Mouse (Mus musculus) cerebellum, postnatal 25 days (tissue): Measurements from ENCODE around the gene Olfr859.
"Not testable (repeated sequence)": the region's sequence is repeated elsewhere in the genome, so short reads cannot be mapped to it uniquely, and the experiment has no call there.

Experiments used
- DNase-seq, 2 experiments: peaks; one replicate each; pipeline ENCODE4 v3.0.0; 2021; ENCODE audit warnings: mixed read lengths in 2 of 2

The Olfr859 gene

DNA sequence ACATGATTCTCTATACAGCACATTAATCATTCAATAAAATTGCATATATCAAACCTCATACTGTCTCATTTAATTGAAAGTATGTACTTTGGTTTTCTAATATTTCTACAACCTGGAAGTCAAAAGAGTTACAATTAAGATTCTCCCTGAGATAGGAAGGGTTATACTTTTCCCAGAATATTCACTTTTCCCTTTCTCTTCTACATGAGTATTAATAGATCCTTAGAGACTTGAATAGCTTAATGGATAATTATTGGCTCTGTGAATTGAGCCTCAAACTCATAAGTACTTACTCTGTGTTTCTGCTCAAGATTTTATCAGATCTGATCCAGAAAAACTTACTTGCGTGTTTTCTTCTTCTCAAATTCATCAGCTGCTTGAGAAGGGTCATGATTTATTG is at the start of gene Olfr859:
TSS of gene Olfr859 (plus strand) at position 301 of the 400 bp plus-strand sequence.
- not testable (repeated sequence) for DNase-seq

DNA sequence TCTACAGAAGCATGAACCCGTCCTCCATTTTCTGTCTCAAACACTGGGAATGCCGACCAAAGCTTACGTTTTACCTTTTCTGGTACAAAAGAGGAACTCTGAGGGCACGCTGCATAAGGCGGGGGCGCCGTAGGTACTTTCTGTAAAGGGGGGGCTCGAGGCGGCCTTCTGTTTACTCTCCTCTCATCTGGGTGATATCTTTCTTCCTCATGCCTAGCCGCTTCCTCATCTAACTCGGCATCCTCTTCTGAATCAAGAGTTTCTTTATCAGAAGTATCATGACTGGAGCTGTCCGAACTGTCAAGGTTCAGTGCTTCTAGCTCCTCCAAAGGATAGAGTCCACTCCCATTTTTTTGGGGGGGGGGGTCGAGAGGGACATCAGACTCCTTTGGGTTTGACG is 35.6 kb upstream of the Olfr859 start:
- DNase-seq = no peak

DNA sequence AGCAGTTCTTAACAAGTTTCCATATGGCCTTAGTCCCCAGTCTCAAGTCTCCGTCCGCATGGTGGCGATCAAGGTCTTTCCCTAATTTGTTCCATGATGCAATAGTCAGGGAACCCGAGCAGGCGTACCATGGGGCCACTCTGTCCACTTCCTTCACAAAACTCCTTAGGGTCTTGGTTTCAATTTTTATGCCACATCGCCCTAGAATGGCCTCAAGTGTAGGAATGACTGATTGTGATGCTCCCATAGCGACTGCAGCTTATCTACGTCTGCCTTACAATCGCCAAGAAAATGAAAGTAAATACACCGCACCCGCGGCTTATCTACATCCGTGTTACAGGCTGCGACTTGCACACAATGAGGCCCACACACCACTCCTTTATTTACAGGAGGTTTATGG is 35.0 kb upstream of the Olfr859 start:
- no peak for DNase-seq

DNA sequence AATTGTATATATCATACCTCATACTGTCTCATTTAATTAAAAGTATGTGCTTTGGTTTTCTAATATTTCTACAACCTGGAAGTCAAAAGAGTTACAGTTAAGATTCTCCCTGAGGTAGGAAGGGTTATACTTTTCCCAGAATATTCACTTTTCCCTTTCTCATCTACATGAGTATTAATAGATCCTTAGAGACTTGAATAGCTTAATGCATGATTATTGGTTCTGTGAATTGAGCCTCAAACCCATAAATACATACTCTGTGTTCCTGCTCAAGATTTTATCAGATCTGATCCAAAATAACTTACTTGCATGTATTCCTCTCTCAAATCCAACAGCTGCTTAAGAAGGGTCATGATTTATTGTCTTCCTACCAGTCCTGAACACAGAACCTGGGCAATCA is 24.7 kb upstream of the Olfr859 start, which contains the start of gene Olfr58:
TSS of gene Olfr58 (plus strand) at position 301 of the 400 bp plus-strand sequence.
- DNase-seq = no peak

DNA sequence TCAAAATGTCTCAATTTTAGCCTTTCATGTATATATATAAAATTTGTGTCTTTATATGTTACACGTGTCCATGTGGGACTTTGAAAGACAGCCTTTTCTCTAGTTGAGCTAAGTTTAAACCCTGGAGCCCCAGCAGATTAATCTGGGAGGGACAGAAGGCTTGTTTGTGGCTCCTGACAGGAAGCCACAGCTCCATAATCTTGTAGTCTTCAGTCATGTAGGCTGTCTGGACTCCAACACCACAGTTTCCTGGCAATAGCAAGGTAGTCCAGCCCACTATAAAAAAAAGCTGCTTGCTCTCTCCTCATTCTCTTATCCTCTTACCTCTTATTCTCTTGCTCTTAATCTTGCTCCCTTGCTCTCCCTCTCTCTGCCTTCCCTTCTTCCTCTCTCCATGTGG is 1.7 kb upstream of the Olfr859 start:
- DNase-seq = no peak

DNA sequence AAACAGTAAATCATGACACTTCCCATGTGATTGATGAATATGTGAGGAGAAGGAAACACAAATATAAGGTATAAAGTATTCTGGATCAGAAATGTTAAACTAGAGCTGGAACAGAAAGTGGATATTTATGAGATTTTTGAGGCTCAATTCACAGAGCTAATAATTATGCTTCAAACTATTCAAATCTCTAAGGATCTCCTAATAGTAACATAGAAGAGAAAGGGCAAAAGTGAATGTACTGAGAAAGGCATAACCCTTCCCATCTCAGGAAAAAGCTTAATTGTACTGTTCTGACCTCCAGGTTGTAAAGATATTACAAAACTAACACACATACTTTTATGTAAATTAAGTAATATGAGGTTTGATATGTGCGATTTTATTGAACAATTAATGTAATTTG is 44.9 kb downstream of the Olfr859 start, which contains the start of gene Olfr860:
TSS of gene Olfr860 (minus strand) at position 101 of the 400 bp plus-strand sequence.
- no peak for DNase-seq
